Mouse (Mus musculus): ENCODE data around the gene Nr3c2. TPM values are rescaled to one million over a fixed set of nuclear protein-coding genes. Genes with fewer than 3 reads are reported as not detected.

The Nr3c2 gene
- polyA plus RNA-seq, 1 experiment from 2014 or later, result 1.4 TPM

- no peaks in the 10 kb centered on the region for H3K27me3 ChIP-seq (replicated peaks; ENCODE audit: control insufficient read depth, insufficient read depth, low read length)
- no peaks in the 10 kb centered on the region for H3K9me3 ChIP-seq (replicated peaks; ENCODE audit: control insufficient read depth, low read length)
- no peaks in the 10 kb centered on the region for H3K4me1 ChIP-seq (ENCODE audit: control insufficient read depth, insufficient read depth, low read length)
- H3K27ac ChIP-seq (ENCODE audit: low read depth, low read length), result no peak overlapping the region
- H3K36me3 ChIP-seq (ENCODE audit: control insufficient read depth, insufficient read depth, low read length), result no peaks in the 10 kb centered on the region
- H3K9ac ChIP-seq (ENCODE audit: low read length), result no peak overlapping the region
- ATAC-seq (no peak), DNase-seq (ENCODE audit: low spot score) (no peak)
- H3K4me3 ChIP-seq (ENCODE audit: low read depth, low read length), result no peak overlapping the region
- H3K4me2 ChIP-seq (ENCODE audit: low read length), result no peak overlapping the region
- 93% methylated on average over 7 of the region's 7 CpGs for WGBS
These were observed 135.2 kb downstream of the Nr3c2 start for GRCm38 (mm10) chr8:77034465-77034829.

DNA sequence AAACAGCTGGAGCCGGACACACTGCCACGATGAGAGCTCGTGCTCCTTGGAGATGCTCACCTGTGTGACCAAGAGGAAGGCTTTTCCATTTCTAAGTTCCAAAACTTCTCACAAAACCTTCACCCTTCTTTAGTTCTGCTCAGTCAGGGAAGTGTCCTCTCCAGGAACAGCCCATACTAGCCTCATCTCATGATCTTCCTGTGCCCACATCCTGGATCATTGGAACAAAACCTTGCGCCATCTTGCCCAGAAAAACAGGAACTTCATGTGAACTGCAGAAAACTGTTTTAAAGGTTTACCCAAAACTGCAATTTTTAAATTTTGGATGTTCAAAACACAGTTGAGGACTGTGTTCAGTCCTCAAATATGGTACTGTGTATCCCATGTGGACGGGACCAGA lies 142.0 kb downstream of the Nr3c2 start:
- H3K9ac ChIP-seq (ENCODE audit: low read length), result no peak overlapping the region
- WGBS, result 92% methylated on average over 5 of the region's 5 CpGs
- no peak overlapping the region for H3K4me3 ChIP-seq (ENCODE audit: low read depth, low read length)
- no peaks in the 10 kb centered on the region for H3K4me1 ChIP-seq (ENCODE audit: control insufficient read depth, insufficient read depth, low read length)
- DNase-seq (ENCODE audit: low spot score) (no peak), ATAC-seq (no peak)
- H3K9me3 ChIP-seq (replicated peaks; ENCODE audit: control insufficient read depth, low read length), result no peaks in the 10 kb centered on the region
- no peak overlapping the region for H3K27ac ChIP-seq (ENCODE audit: low read depth, low read length)
- H3K4me2 ChIP-seq (ENCODE audit: low read length), result no peak overlapping the region
- H3K27me3 ChIP-seq (replicated peaks; ENCODE audit: control insufficient read depth, insufficient read depth, low read length), result no peaks in the 10 kb centered on the region
- no peaks in the 10 kb centered on the region for H3K36me3 ChIP-seq (ENCODE audit: control insufficient read depth, insufficient read depth, low read length)

GRCm38 (mm10) chr8:77044849-77045248 lies 145.6 kb downstream of the Nr3c2 start:
- 90% methylated on average over 12 of the region's 12 CpGs for WGBS
- Histone ChIP-seq H3K4me2 (ENCODE audit: low read length) (no peak overlapping the region), H3K9me3 (replicated peaks; ENCODE audit: control insufficient read depth, low read length) (no peaks in the 10 kb centered on the region), H3K4me3 (ENCODE audit: low read depth, low read length) (no peak overlapping the region), H3K36me3 (ENCODE audit: control insufficient read depth, insufficient read depth, low read length) (no peaks in the 10 kb centered on the region), H3K27ac (ENCODE audit: low read depth, low read length) (no peak overlapping the region), H3K9ac (ENCODE audit: low read length) (no peak overlapping the region), H3K27me3 (replicated peaks; ENCODE audit: control insufficient read depth, insufficient read depth, low read length) (no peaks in the 10 kb centered on the region), H3K4me1 (ENCODE audit: control insufficient read depth, insufficient read depth, low read length) (no peaks in the 10 kb centered on the region)
- ATAC-seq (no peak), DNase-seq (ENCODE audit: low spot score) (no peak)

DNA sequence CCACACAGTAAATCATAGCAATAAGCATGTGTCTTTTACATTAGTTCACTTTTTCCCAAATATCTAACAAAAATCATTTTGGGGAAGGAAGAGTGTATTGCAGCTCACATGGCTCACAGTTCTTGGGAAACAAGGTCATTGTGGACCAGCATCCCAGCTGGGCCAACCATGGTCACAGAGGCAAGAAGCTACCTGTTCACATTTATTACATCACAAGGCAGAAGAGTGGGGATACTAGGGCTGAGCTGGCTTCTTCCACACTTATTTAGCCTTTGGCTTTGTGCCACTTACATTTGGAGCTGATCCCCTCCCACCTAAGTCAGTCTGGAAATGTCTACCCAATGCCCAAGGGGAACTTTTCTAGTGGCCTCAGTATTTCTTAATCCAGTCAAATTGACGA lies 146.5 kb downstream of the Nr3c2 start:
- no peak overlapping the region for H3K4me3 ChIP-seq (ENCODE audit: low read depth, low read length)
- no peaks in the 10 kb centered on the region for H3K9me3 ChIP-seq (replicated peaks; ENCODE audit: control insufficient read depth, low read length)
- DNase-seq (ENCODE audit: low spot score) (no peak), ATAC-seq (no peak)
- no peak overlapping the region for H3K9ac ChIP-seq (ENCODE audit: low read length)
- H3K4me1 ChIP-seq (ENCODE audit: control insufficient read depth, insufficient read depth, low read length), result no peaks in the 10 kb centered on the region
- WGBS, result 85% methylated on average over 1 of the region's 1 CpGs
- H3K36me3 ChIP-seq (ENCODE audit: control insufficient read depth, insufficient read depth, low read length), result no peaks in the 10 kb centered on the region
- H3K27me3 ChIP-seq (replicated peaks; ENCODE audit: control insufficient read depth, insufficient read depth, low read length), result no peaks in the 10 kb centered on the region
- H3K4me2 ChIP-seq (ENCODE audit: low read length), result no peak overlapping the region
- H3K27ac ChIP-seq (ENCODE audit: low read depth, low read length), result no peak overlapping the region

GRCm38 (mm10) chr8:77046217-77046616 lies 147.0 kb downstream of the Nr3c2 start:
- H3K27me3 ChIP-seq (replicated peaks; ENCODE audit: control insufficient read depth, insufficient read depth, low read length), result no peaks in the 10 kb centered on the region
- no peak overlapping the region for H3K9ac ChIP-seq (ENCODE audit: low read length)
- H3K9me3 ChIP-seq (replicated peaks; ENCODE audit: control insufficient read depth, low read length), result no peaks in the 10 kb centered on the region
- no peaks in the 10 kb centered on the region for H3K4me1 ChIP-seq (ENCODE audit: control insufficient read depth, insufficient read depth, low read length)
- ATAC-seq (no peak), DNase-seq (ENCODE audit: low spot score) (no peak)
- no peak overlapping the region for H3K4me3 ChIP-seq (ENCODE audit: low read depth, low read length)
- H3K4me2 ChIP-seq (ENCODE audit: low read length), result no peak overlapping the region
- H3K36me3 ChIP-seq (ENCODE audit: control insufficient read depth, insufficient read depth, low read length), result no peaks in the 10 kb centered on the region
- 92% methylated on average over 5 of the region's 5 CpGs for WGBS
- H3K27ac ChIP-seq (ENCODE audit: low read depth, low read length), result no peak overlapping the region

- Histone ChIP-seq H3K27me3 (replicated peaks; ENCODE audit: control insufficient read depth, insufficient read depth, low read length) (no peaks in the 10 kb centered on the region), H3K4me3 (ENCODE audit: low read depth, low read length) (no peak overlapping the region), H3K36me3 (ENCODE audit: control insufficient read depth, insufficient read depth, low read length) (no peaks in the 10 kb centered on the region), H3K27ac (ENCODE audit: low read depth, low read length) (no peak overlapping the region), H3K4me2 (ENCODE audit: low read length) (no peak overlapping the region), H3K4me1 (ENCODE audit: control insufficient read depth, insufficient read depth, low read length) (no peaks in the 10 kb centered on the region), H3K9ac (ENCODE audit: low read length) (no peak overlapping the region), H3K9me3 (replicated peaks; ENCODE audit: control insufficient read depth, low read length) (no peaks in the 10 kb centered on the region)
- WGBS, result 88% methylated on average over 3 of the region's 3 CpGs
- ATAC-seq (no peak), DNase-seq (ENCODE audit: low spot score) (no peak)
These were observed 147.5 kb downstream of the Nr3c2 start for GRCm38 (mm10) chr8:77046731-77047130.

DNA sequence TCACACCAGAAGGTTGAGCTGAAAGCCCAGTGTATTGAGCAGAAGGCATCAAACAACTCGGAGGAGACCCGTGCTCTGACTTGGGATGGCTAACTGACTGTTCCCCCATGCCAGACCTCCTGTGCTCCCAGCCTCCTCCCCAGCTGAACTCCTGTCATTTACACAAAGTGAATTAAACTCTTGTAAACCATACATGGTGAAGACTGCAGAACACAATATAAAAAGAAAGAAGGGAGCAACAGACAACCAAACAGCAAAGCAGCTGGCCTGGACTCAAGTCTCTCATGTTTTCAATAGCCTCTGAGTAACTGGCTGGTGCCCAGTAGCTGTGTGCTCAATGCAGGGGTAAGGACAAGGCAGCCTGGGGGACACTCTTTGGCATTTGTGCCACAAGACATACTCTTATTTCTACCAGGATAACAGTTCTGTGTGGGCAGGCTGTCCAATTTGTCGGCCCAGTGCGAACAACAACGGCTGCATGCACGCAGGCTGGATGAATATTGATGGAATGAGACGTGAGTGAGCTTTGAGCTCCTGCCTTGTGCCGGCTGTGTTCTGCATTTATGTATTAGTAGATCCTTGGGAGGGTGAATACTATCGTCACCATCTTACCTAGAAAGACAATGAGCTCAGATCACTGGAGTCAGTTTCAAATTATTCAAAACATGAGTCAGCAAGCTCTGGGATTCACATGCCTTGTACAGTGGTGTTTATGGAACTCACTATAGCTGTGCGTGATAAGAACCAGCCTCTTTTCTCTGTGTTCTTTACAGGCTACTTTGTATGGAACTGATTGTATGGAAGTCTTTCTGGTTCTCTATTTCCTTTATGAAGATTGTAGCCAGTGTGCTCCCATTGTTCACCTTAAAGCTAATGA lies 152.4 kb downstream of the Nr3c2 start:
- no peaks in the 10 kb centered on the region for H3K27me3 ChIP-seq (replicated peaks; ENCODE audit: control insufficient read depth, insufficient read depth, low read length)
- no peak overlapping the region for H3K4me2 ChIP-seq (ENCODE audit: low read length)
- H3K9me3 ChIP-seq (replicated peaks; ENCODE audit: control insufficient read depth, low read length), result no peaks in the 10 kb centered on the region
- peak; percentile 60 for ATAC-seq
- H3K4me3 ChIP-seq (ENCODE audit: low read depth, low read length), result no peak overlapping the region
- DNase-seq (ENCODE audit: low spot score), result peak; percentile 59
- H3K36me3 ChIP-seq (ENCODE audit: control insufficient read depth, insufficient read depth, low read length), result no peaks in the 10 kb centered on the region
- WGBS, result 67% methylated on average over 10 of the region's 10 CpGs
- no peak overlapping the region for H3K9ac ChIP-seq (ENCODE audit: low read length)
- H3K4me1 ChIP-seq (ENCODE audit: control insufficient read depth, insufficient read depth, low read length), result no peaks in the 10 kb centered on the region
- no peak overlapping the region for H3K27ac ChIP-seq (ENCODE audit: low read depth, low read length)

- H3K9me3 ChIP-seq (replicated peaks; ENCODE audit: control insufficient read depth, low read length), result no peaks in the 10 kb centered on the region
- no peak overlapping the region for H3K4me3 ChIP-seq (ENCODE audit: low read depth, low read length)
- no peaks in the 10 kb centered on the region for H3K4me1 ChIP-seq (ENCODE audit: control insufficient read depth, insufficient read depth, low read length)
- H3K27ac ChIP-seq (ENCODE audit: low read depth, low read length), result no peak overlapping the region
- ATAC-seq (no peak), DNase-seq (ENCODE audit: low spot score) (no peak)
- no peak overlapping the region for H3K4me2 ChIP-seq (ENCODE audit: low read length)
- 98% methylated on average over 3 of the region's 3 CpGs for WGBS
- no peaks in the 10 kb centered on the region for H3K36me3 ChIP-seq (ENCODE audit: control insufficient read depth, insufficient read depth, low read length)
- H3K9ac ChIP-seq (ENCODE audit: low read length), result no peak overlapping the region
- H3K27me3 ChIP-seq (replicated peaks; ENCODE audit: control insufficient read depth, insufficient read depth, low read length), result no peaks in the 10 kb centered on the region
These were observed 156.3 kb downstream of the Nr3c2 start for GRCm38 (mm10) chr8:77055492-77056021.

DNA sequence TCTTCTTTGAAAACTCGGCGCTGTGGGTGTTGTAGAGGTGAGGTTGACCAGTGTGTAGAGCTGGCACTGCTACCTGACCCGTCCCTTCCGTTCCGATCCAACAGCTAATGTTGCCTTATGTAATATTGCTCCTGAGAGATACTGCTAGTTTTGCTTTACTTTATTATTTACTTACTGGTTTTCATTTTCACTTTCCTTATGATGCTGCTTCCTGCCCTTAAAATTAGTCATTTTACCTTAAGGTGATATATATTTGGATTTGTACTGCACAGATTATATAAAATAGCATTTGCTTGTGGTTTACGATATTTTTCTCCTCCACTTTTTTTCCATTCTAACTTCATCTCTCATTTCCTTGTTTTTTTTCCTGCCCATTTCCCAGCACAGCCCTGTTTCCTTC lies 157.6 kb downstream of the Nr3c2 start:
- Histone ChIP-seq H3K27ac (ENCODE audit: low read depth, low read length) (no peak overlapping the region), H3K27me3 (replicated peaks; ENCODE audit: control insufficient read depth, insufficient read depth, low read length) (no peaks in the 10 kb centered on the region), H3K4me2 (ENCODE audit: low read length) (no peak overlapping the region), H3K4me1 (ENCODE audit: control insufficient read depth, insufficient read depth, low read length) (no peaks in the 10 kb centered on the region), H3K36me3 (ENCODE audit: control insufficient read depth, insufficient read depth, low read length) (no peaks in the 10 kb centered on the region), H3K4me3 (ENCODE audit: low read depth, low read length) (no peak overlapping the region), H3K9ac (ENCODE audit: low read length) (no peak overlapping the region), H3K9me3 (replicated peaks; ENCODE audit: control insufficient read depth, low read length) (no peaks in the 10 kb centered on the region)
- DNase-seq (ENCODE audit: low spot score) (no peak), ATAC-seq (no peak)
- 93% methylated on average over 6 of the region's 6 CpGs for WGBS

Measured in forebrain, embryonic 14.5 days (tissue).